8 mouse cellular contexts compared by ENCODE assay signal in the genomic region with DNA sequence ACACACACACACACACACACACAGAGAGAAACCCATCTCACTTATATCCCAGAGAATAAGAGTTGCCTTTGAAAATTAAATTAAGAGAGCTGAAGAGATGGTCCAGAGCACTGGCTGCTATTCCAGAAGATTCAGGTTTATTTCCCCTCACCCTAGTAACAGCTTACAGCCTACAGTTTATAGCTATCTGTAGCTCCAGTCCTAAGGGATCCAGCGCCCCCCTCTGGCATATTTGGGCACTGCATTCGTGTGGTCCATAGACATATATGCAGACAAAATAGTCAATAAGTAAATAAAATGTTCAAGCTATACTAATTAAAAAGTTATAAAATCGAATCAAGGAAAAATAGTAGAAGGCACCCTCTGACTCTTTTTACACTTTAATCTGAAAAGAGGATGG.
DNase-seq lines count a peak whose midpoint lies in the region; ATAC-seq and TF ChIP-seq lines count a peak whose summit lies in the region.

No protein-coding gene starts in this region.

- no peak overlapping the region for H3K4me2 ChIP-seq in kidney, embryonic 14.5 days (replicated peaks; ENCODE audit: low read depth, low read length)
- H3K4me2 ChIP-seq in lung, postnatal 0 days (replicated peaks; ENCODE audit: low read depth, low read length): no peak overlapping the region

- H3K9me3 ChIP-seq in kidney, embryonic 14.5 days (ENCODE audit: control insufficient read depth, low read length): peaks cover 4% of the 10 kb centered on the region; the same call in 1 of the 2 replicates
- peaks cover 5% of the 10 kb centered on the region; the same call in 1 of the 2 replicates for H3K9me3 ChIP-seq in embryonic facial prominence, embryonic 10.5 days
- no peaks in the 10 kb centered on the region; the same call in 1 of the 2 replicates for H3K9me3 ChIP-seq in lung, postnatal 0 days (ENCODE audit: low read length)

- no peaks in the 10 kb centered on the region for H3K36me3 ChIP-seq in kidney, embryonic 14.5 days (ENCODE audit: control insufficient read depth, insufficient read depth, low read length)
- no peaks in the 10 kb centered on the region for H3K36me3 ChIP-seq in embryonic facial prominence, embryonic 10.5 days (replicated peaks)
- H3K36me3 ChIP-seq in lung, postnatal 0 days (ENCODE audit: insufficient read depth, low read length): no peaks in the 10 kb centered on the region

- H3K9ac ChIP-seq in kidney, embryonic 14.5 days (ENCODE audit: low read depth, low read length): no peak overlapping the region
- no peak overlapping the region for H3K9ac ChIP-seq in lung, postnatal 0 days (replicated peaks; ENCODE audit: low read depth)

- ATAC-seq in kidney, embryonic 14.5 days (ENCODE audit: low FRiP score, low TSS enrichment): no peak
- no peak for ATAC-seq in lung, postnatal 0 days

- no peaks in the 10 kb centered on the region for H3K27me3 ChIP-seq in kidney, embryonic 14.5 days (ENCODE audit: control insufficient read depth, insufficient read depth, low read length)
- no peaks in the 10 kb centered on the region for H3K27me3 ChIP-seq in embryonic facial prominence, embryonic 10.5 days (replicated peaks; ENCODE audit: low read depth, poor library complexity, severe bottlenecking)
- H3K27me3 ChIP-seq in lung, postnatal 0 days (replicated peaks; ENCODE audit: insufficient read depth, low read length): no peaks in the 10 kb centered on the region

- no peak for TF ChIP-seq EP300 in lung, postnatal 0 days (IDR thresholded peaks at IDR 0.05)

- peak; percentile 61 for TF ChIP-seq CTCF in lung, postnatal 0 days (IDR thresholded peaks at IDR 0.05)

- WGBS in kidney, embryonic 14.5 days: 32% methylated on average over 3 of the region's 3 CpGs
- WGBS in embryonic facial prominence, embryonic 10.5 days: 35% methylated on average over 3 of the region's 3 CpGs
- WGBS in lung, postnatal 0 days: 29% methylated on average over 3 of the region's 3 CpGs

- H3K4me1 ChIP-seq in kidney, embryonic 14.5 days (ENCODE audit: control insufficient read depth, insufficient read depth, low read length): no peaks in the 10 kb centered on the region
- H3K4me1 ChIP-seq in embryonic facial prominence, embryonic 10.5 days: no peaks in the 10 kb centered on the region
- H3K4me1 ChIP-seq in lung, postnatal 0 days (ENCODE audit: insufficient read depth, low read depth, low read length): no peaks in the 10 kb centered on the region

- peak; percentile 6 for DNase-seq in kidney, adult 18-20 months
- peak; percentile 14 for DNase-seq in ES-CJ7 (ENCODE audit: low read depth, low spot score)
- DNase-seq in adrenal gland, postnatal 25 days: peak; percentile 64
- DNase-seq in embryonic facial prominence, embryonic 10.5 days (ENCODE audit: low spot score): peak; percentile 55
- DNase-seq in lung, postnatal 0 days (ENCODE audit: low spot score): peak; percentile 12
- DNase-seq in spleen, postnatal 36 days (ENCODE audit: low spot score in 2 of 2): no peak
- no peak for DNase-seq in thymus, postnatal 4 days

- no peak overlapping the region for H3K27ac ChIP-seq in kidney, embryonic 14.5 days (ENCODE audit: low read depth, low read length)
- no peak overlapping the region for H3K27ac ChIP-seq in embryonic facial prominence, embryonic 10.5 days (replicated peaks)
- H3K27ac ChIP-seq in lung, postnatal 0 days (ENCODE audit: low read length): no peak overlapping the region

- no peak overlapping the region for H3K4me3 ChIP-seq in kidney, embryonic 14.5 days (ENCODE audit: low read length)
- H3K4me3 ChIP-seq in embryonic facial prominence, embryonic 10.5 days: no peak overlapping the region
- H3K4me3 ChIP-seq in lung, postnatal 0 days (ENCODE audit: low read depth, low read length): no peak overlapping the region

Comparison
In these comparisons a context has a peak if more than half of its experiments do, and no peak if none do; other contexts are left out.
1. DNase-seq: peak in kidney, adult 18-20 months (single experiment), ES-CJ7 (single experiment), adrenal gland, postnatal 25 days (single experiment), embryonic facial prominence, embryonic 10.5 days (single experiment) and lung, postnatal 0 days (single experiment); none in spleen, postnatal 36 days (0 of 2) and thymus, postnatal 4 days (single experiment).